Mouse (Mus musculus): Measurements from ENCODE around the gene Fbxl2. TPM values are rescaled to one million over a fixed set of nuclear protein-coding genes. Genes with fewer than 3 reads are reported as not detected.
"Not testable (repeated sequence)": the region's sequence is repeated elsewhere in the genome, so short reads cannot be mapped to it uniquely, and the experiment has no call there.

Fbxl2 gene
- 21.8 TPM for polyA plus RNA-seq (2012; fragmentation: generic; extraction: Trizol)

DNA sequence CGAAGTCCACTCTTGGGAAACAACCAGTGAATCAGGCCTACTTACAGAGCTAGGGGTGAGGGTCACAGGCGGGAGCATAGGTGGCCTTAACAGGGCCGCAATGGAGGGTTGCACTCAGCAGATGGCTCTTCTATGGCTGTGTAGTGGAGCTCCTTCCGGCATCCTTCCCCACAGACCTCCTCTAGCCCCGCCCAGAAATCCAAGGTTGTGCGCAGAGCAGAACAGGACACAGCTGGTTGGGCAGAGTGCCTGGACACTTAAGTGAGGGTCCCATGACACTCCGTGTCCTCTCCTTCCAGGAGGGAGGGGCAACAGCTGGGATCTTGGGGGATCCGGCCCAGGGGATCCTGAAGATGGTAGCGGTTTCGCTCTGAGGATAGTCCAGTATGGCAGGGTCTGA is at the start of gene Fbxl2:
Gene Fbxl2, minus strand, starts transcription at position 164 of the 400 bp plus-strand sequence.
- Histone ChIP-seq H3K79me2 (ENCODE audit: control insufficient read depth, insufficient read depth) (no peaks in the 10 kb centered on the region), H3K36me3 (ENCODE audit: control insufficient read depth, insufficient read depth) (no peaks in the 10 kb centered on the region), H3K4me3 (no peak within 1 kb of the TSS), H3K27me3 (ENCODE audit: control insufficient read depth, insufficient read depth, insufficient read length) (no peaks in the 10 kb centered on the region), H3ac (ENCODE audit: control insufficient read depth, insufficient read length) (no peak within 1 kb of the TSS), H3K4me2 (ENCODE audit: low read depth) (no peak within 1 kb of the TSS)
- TF ChIP-seq MAX (IDR thresholded peaks at IDR 0.05; ENCODE audit: low read depth) (no peak), E2F4 (IDR thresholded peaks at IDR 0.05; ENCODE audit: insufficient read depth) (no peak), POLR2A (IDR thresholded peaks at IDR 0.05; ENCODE audit: insufficient read length, low read depth) (no peak), TCF12 (IDR thresholded peaks at IDR 0.05; ENCODE audit: insufficient read depth, poor library complexity, severe bottlenecking) (no peak), REST (IDR thresholded peaks at IDR 0.05; ENCODE audit: insufficient read depth, insufficient read length) (no peak), USF1 (IDR thresholded peaks at IDR 0.05; ENCODE audit: low read depth) (no peak), POLR2AphosphoS2 (IDR thresholded peaks at IDR 0.05; ENCODE audit: insufficient read length, low read depth) (no peak), MYOG (IDR thresholded peaks at IDR 0.05; ENCODE audit: control insufficient read depth in 1 of 3, insufficient read depth in 1 of 3, insufficient read length in 2 of 3, low read depth in 2 of 3) (no peak), MYOD1 (IDR thresholded peaks at IDR 0.05; ENCODE audit: control insufficient read depth in 1 of 3, insufficient read length in 2 of 3, low read depth in 2 of 3) (no peak), TCF3 (IDR thresholded peaks at IDR 0.05; ENCODE audit: insufficient read length, low read depth) (no peak), CEBPB (IDR thresholded peaks at IDR 0.05; ENCODE audit: insufficient read depth, poor library complexity, severe bottlenecking) (no peak), SRF (IDR thresholded peaks at IDR 0.05; ENCODE audit: control insufficient read depth, insufficient read length, low read depth) (no peak)

- no peak overlapping the region for H3K4me2 ChIP-seq (ENCODE audit: low read depth)
- H3K27me3 ChIP-seq (ENCODE audit: control insufficient read depth, insufficient read depth, insufficient read length): no peaks in the 10 kb centered on the region
- TF ChIP-seq CEBPB (IDR thresholded peaks at IDR 0.05; ENCODE audit: insufficient read depth, poor library complexity, severe bottlenecking) (peak; percentile 60), MYOD1 (IDR thresholded peaks at IDR 0.05; ENCODE audit: control insufficient read depth in 1 of 3, insufficient read length in 2 of 3, low read depth in 2 of 3) (peak in 2 of 3 experiments; percentile 36 to 48), SRF (IDR thresholded peaks at IDR 0.05; ENCODE audit: control insufficient read depth, insufficient read length, low read depth) (no peak), USF1 (IDR thresholded peaks at IDR 0.05; ENCODE audit: low read depth) (no peak), E2F4 (IDR thresholded peaks at IDR 0.05; ENCODE audit: insufficient read depth) (no peak), POLR2AphosphoS2 (IDR thresholded peaks at IDR 0.05; ENCODE audit: insufficient read length, low read depth) (no peak), MAX (IDR thresholded peaks at IDR 0.05; ENCODE audit: low read depth) (no peak)
- no peaks in the 10 kb centered on the region for H3K36me3 ChIP-seq (ENCODE audit: control insufficient read depth, insufficient read depth)
- no peaks in the 10 kb centered on the region for H3K79me2 ChIP-seq (ENCODE audit: control insufficient read depth, insufficient read depth)
- no peak overlapping the region for H3ac ChIP-seq (ENCODE audit: control insufficient read depth, insufficient read length)
- H3K4me3 ChIP-seq: no peak overlapping the region
Measured at GRCm38 (mm10) chr9:114094854-114095253, 48.9 kb upstream of the Fbxl2 start.

DNA sequence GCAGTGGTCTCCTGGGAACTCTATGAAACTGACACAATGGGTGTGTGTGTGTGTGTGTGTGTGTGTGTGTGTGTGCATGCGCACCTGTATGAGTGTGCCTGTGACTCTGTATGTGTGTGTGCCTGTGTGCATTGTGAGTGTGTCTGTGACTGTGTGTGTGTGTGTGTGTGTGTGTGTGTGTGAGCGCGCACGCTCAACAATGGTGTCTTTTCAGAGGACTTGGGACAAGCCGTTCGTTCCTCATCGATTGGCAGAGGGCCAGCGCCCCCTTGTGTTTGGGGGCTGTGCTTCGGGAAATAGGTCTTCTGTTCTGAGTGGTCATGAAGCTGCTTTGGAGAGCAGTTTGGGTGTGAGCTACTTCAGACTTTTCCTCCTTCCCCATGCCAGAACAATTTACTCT is 46.2 kb upstream of the Fbxl2 start:
- not testable (repeated sequence) for H3K36me3 ChIP-seq (ENCODE audit: control insufficient read depth, insufficient read depth)

DNA sequence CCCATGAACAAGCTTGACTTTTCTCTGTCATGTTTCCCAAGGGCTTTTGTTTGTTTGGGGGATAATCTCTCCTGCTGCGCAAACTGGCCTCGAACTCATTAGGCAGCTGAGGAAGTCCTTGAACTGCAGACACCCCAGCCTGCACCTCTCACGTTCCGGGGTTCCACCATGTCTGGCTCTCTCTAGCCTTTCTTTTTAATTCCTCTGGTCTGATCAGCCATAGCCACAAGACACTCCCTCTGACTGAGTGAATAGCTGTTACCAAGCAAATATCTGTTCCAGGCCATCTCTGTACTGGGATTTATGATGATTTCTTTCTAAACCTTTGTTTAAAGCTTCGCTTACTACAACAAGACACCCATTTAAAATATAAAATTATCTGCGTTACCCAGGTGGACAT is 42.9 kb upstream of the Fbxl2 start:
- H3K79me2 ChIP-seq (ENCODE audit: control insufficient read depth, insufficient read depth); H3K4me2 ChIP-seq (ENCODE audit: low read depth); H3ac ChIP-seq (ENCODE audit: control insufficient read depth, insufficient read length); H3K27me3 ChIP-seq (ENCODE audit: control insufficient read depth, insufficient read depth, insufficient read length); H3K4me3 ChIP-seq; H3K36me3 ChIP-seq (ENCODE audit: control insufficient read depth, insufficient read depth): not testable (repeated sequence)

More for the DNA sequence above, 46.2 kb upstream of the Fbxl2 start:
- H3K27me3 ChIP-seq (ENCODE audit: control insufficient read depth, insufficient read depth, insufficient read length); H3K4me2 ChIP-seq (ENCODE audit: low read depth); H3ac ChIP-seq (ENCODE audit: control insufficient read depth, insufficient read length); H3K79me2 ChIP-seq (ENCODE audit: control insufficient read depth, insufficient read depth); H3K4me3 ChIP-seq: not testable (repeated sequence)

- Histone ChIP-seq H3K4me2 (ENCODE audit: low read depth) (no peak overlapping the region), H3K27me3 (ENCODE audit: control insufficient read depth, insufficient read depth, insufficient read length) (no peaks in the 10 kb centered on the region), H3K36me3 (ENCODE audit: control insufficient read depth, insufficient read depth) (no peaks in the 10 kb centered on the region), H3ac (ENCODE audit: control insufficient read depth, insufficient read length) (no peak overlapping the region), H3K4me3 (no peak overlapping the region), H3K79me2 (ENCODE audit: control insufficient read depth, insufficient read depth) (no peaks in the 10 kb centered on the region)
- no peak for TF ChIP-seq MAX (IDR thresholded peaks at IDR 0.05; ENCODE audit: low read depth)
- TF ChIP-seq POLR2AphosphoS2 (IDR thresholded peaks at IDR 0.05; ENCODE audit: insufficient read length, low read depth): no peak
- no peak for TF ChIP-seq TCF3 (IDR thresholded peaks at IDR 0.05; ENCODE audit: insufficient read length, low read depth)
- TF ChIP-seq MYOD1 (IDR thresholded peaks at IDR 0.05; ENCODE audit: control insufficient read depth in 1 of 3, insufficient read length in 2 of 3, low read depth in 2 of 3): no peak
- TF ChIP-seq USF1 (IDR thresholded peaks at IDR 0.05; ENCODE audit: low read depth): no peak
- no peak for TF ChIP-seq MYOG (IDR thresholded peaks at IDR 0.05; ENCODE audit: control insufficient read depth in 1 of 3, insufficient read depth in 1 of 3, insufficient read length in 2 of 3, low read depth in 2 of 3)
- TF ChIP-seq POLR2A (IDR thresholded peaks at IDR 0.05; ENCODE audit: insufficient read length, low read depth): no peak
- TF ChIP-seq E2F4 (IDR thresholded peaks at IDR 0.05; ENCODE audit: insufficient read depth): no peak
- TF ChIP-seq SRF (IDR thresholded peaks at IDR 0.05; ENCODE audit: control insufficient read depth, insufficient read length, low read depth): no peak
- no peak for TF ChIP-seq TCF12 (IDR thresholded peaks at IDR 0.05; ENCODE audit: insufficient read depth, poor library complexity, severe bottlenecking)
- TF ChIP-seq CEBPB (IDR thresholded peaks at IDR 0.05; ENCODE audit: insufficient read depth, poor library complexity, severe bottlenecking): no peak
- TF ChIP-seq REST (IDR thresholded peaks at IDR 0.05; ENCODE audit: insufficient read depth, insufficient read length): no peak
Measured at GRCm38 (mm10) chr9:114087106-114087815, 41.3 kb upstream of the Fbxl2 start.

Measured in myocyte (in vitro differentiated cells).